Mouse (Mus musculus): ENCODE data around the gene Cwc25.

GRCm38 (mm10) chr11:97700746-97701580 is 65.4 kb downstream of the Cwc25 start:
- TF ChIP-seq CTCF (IDR thresholded peaks at IDR 0.05; ENCODE audit: control insufficient read depth, insufficient read depth, insufficient read length): no peak
- TF ChIP-seq FOSL1 (IDR thresholded peaks at IDR 0.05; ENCODE audit: insufficient read depth, low read length, poor library complexity, severe bottlenecking): no peak
- TF ChIP-seq MAX (IDR thresholded peaks at IDR 0.05): no peak
- no peak for TF ChIP-seq CEBPB (IDR thresholded peaks at IDR 0.05; ENCODE audit: low read depth)

Measured in C2C12 (cell line).